Mouse (Mus musculus) heart, adult 2 months (tissue): ENCODE measurements at regions not wholly inside any gene's neighbourhood (a gene's known extent, or its start where the extent isn't known, plus 50 kb on each side); places are given as distances from the start of the nearest gene placed in this dataset.

ENCODE experiments used
- DNase-seq, 2 experiments: peaks; one replicate each; pipeline ENCODE4 v3.0.0; 2021
- H3K27ac ChIP-seq: fragments of 200-600 bp; 2 replicates; pipeline ENCODE4 v1.8.1; 2022
- H3K27me3 ChIP-seq: fragments of 200-500 bp; 2 replicates; pipeline ENCODE4 v1.6.1; 2012; ENCODE audit warnings: mild to moderate bottlenecking, low read length, inconsistent platforms, mixed read lengths; ENCODE audit not compliant: control insufficient read depth, insufficient read depth
- H3K36me3 ChIP-seq: fragments of 200-500 bp; 2 replicates; pipeline ENCODE4 v1.6.1; 2012; ENCODE audit warnings: low read length, inconsistent platforms; ENCODE audit not compliant: control insufficient read depth, insufficient read depth
- H3K4me1 ChIP-seq: fragments of 200-500 bp; 2 replicates; pipeline ENCODE4 v1.6.1; 2011; ENCODE audit warnings: low read length; ENCODE audit not compliant: control insufficient read depth, insufficient read depth
- H3K4me3 ChIP-seq: fragments of 200-600 bp; 2 replicates; pipeline ENCODE4 v1.8.1; 2022
- H3K79me2 ChIP-seq: fragments of 200-500 bp; replicated peaks from 2 replicates; pipeline ENCODE4 v1.6.1; 2012; ENCODE audit warnings: mild to moderate bottlenecking, inconsistent platforms, low read length, moderate library complexity, mixed read lengths; ENCODE audit not compliant: control insufficient read depth, insufficient read depth
- H3K9ac ChIP-seq: fragments of 200-500 bp; 2 replicates; pipeline ENCODE4 v1.6.1; 2012; ENCODE audit warnings: low read depth, mild to moderate bottlenecking, control low read depth, inconsistent platforms, low read length, mixed read lengths
- CTCF ChIP-seq: fragments of 200-600 bp; IDR thresholded peaks from 2 replicates; pipeline ENCODE4 v1.8.1; 2022; ENCODE audit warnings: antibody characterized with exemption, mild to moderate bottlenecking, moderate library complexity
- EP300 ChIP-seq: fragments of 200-500 bp; IDR thresholded peaks from 2 replicates; pipeline ENCODE4 v1.6.1; 2011; ENCODE audit warnings: low read depth, low read length, control low read depth; ENCODE audit not compliant: insufficient read depth
- POLR2A ChIP-seq: fragments of 200-500 bp; IDR thresholded peaks from 2 replicates; pipeline ENCODE4 v1.6.1; 2011; ENCODE audit warnings: mild to moderate bottlenecking, low read depth, low read length, control low read depth; ENCODE audit not compliant: insufficient read depth
- WGBS: fragments of 180-500 bp; shearing (Covaris S2); methylation state at CpG from one replicate; pipeline ENCODE4 v1.1.7; 2018; 5-methylcytosine and 5-hydroxymethylcytosine counted together
- intact Hi-C: fragments of 180-260 bp; cut with DNase I; formaldehyde crosslinking; loops from one replicate; pipeline ENCODE4 v1.15.1; 2025

DNA sequence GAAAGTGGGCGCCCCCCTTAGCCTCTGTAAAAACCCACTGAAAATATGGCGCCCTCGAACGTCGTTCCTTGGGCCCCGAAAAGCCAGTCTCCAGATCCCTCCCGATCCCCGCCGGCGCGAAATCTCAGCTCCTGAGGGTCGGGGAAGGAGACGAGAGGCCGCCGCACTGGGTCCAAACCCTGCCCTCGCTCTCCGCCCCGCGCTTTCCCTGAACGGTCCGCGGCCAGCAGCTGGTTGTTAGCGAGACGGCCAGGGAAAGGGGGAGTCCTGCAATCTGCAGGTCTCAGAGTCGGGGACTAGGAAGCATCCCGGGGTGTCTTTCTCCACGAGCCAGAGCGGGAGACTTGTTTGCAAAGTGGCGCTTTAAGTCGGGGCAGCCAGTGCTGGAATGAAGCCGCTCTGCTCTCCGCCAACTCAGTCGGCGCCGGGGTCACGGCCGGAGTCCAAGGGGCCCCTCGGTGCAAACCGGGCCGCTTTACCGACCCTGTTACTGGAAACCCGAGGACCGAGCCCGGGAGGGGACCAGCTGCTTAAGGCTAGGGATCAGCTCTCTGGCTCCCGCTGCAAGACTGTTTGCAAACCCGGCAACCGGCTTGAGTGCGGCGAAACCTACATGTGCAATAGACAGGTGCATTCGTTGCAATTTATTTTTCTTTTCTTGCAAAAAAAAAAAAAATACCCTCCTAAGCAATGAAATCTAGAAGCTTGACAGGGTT is 73.7 kb upstream of the Tln2 start:
- no peak for TF ChIP-seq POLR2A
- TF ChIP-seq CTCF = no peak
- TF ChIP-seq EP300 = no peak
- Histone ChIP-seq H3K27ac (peak overlapping the region; percentile 76), H3K4me3 (peak overlapping the region; percentile 80), H3K27me3 (no peaks in the 10 kb centered on the region), H3K79me2 (no peaks in the 10 kb centered on the region), H3K9ac (peak overlapping the region; percentile 49), H3K36me3 (no peaks in the 10 kb centered on the region), H3K4me1 (no peaks in the 10 kb centered on the region; the same call in 1 of the 2 replicates)
- intact Hi-C loops = loop anchor here (5.0 to 10.0 kb wide), 4 partner anchors 51 to 318 kb away; no protein-coding TSS in a partner anchor
- peak; percentile 57 to 66 for DNase-seq
- WGBS = 1% methylated on average over 50 of the region's 50 CpGs

DNA sequence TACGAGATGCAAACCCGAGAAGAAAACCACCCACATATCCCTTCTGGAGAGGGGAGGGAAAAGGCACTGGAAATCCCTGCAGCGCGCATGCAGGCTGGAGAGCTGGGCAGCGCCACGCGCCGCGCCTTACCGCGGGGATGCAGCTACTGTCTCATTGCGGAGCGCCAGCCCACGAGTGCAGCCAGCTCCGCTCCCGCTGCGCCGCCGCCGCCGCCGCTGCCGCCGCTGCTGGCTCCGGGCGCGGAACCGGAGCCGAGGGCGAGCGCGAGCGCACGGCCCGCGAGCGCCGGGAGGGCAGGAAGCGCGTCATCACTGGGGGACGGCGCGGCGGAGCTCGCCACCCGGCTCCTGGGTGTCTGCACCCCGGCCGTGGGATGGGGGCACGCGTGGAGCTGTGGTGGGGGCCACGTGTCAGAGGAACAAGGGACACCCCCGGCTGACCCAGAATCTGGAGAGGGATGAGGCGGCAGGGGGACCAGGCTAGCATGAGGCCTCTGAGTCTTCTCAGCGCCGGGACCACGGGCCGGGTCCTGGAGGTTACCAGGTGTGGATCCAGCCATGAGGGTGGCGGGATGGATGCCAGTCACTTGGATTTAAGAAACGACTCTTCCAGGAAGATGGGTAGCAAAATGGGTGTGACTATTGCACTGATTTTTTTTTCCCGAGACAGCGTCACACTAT is 74.4 kb upstream of the Tln2 start:
- peak overlapping the region; percentile 67 for H3K9ac ChIP-seq
- no peaks in the 10 kb centered on the region; the same call in 1 of the 2 replicates for H3K4me1 ChIP-seq
- H3K36me3 ChIP-seq = no peaks in the 10 kb centered on the region
- H3K27me3 ChIP-seq = no peaks in the 10 kb centered on the region
- peak overlapping the region; percentile 76 for H3K27ac ChIP-seq
- TF ChIP-seq CTCF (no peak), POLR2A (peak; percentile 49; the same call in 1 of the 2 replicates), EP300 (no peak)
- intact Hi-C loops = loop anchor here (5.0 to 10.0 kb wide), 4 partner anchors 52 to 319 kb away; no protein-coding TSS in a partner anchor
- no peaks in the 10 kb centered on the region for H3K79me2 ChIP-seq
- DNase-seq = peak; percentile 82
- H3K4me3 ChIP-seq = peak overlapping the region; percentile 80
- 1% methylated on average over 61 of the region's 61 CpGs for WGBS

DNA sequence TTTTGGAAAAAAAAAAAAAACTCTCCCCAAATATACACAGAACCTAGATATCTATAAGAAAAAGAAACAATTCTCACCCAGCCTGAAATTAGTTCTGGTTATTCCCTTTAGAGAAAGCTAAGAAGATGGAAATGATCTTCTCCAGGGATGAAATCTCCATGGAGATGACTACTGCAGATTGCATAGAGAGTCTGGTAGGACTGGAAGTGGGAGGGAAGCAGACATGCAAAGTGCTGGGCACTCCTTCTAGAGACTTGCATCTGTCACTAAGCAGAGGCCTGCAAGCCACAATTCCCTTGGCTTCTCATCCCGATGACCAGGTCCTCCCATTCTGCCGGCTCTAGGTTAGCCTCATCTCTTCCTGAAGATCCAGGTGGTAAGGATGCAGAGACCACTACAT is 87.3 kb upstream of the Tln2 start:
- intact Hi-C loops = no loop called here
- no peaks in the 10 kb centered on the region for H3K79me2 ChIP-seq
- no peaks in the 10 kb centered on the region for H3K36me3 ChIP-seq
- H3K9ac ChIP-seq = no peak overlapping the region
- H3K27me3 ChIP-seq = no peaks in the 10 kb centered on the region
- no peak overlapping the region for H3K27ac ChIP-seq
- no peak for DNase-seq
- 83% methylated on average over 2 of the region's 2 CpGs for WGBS
- no peak for TF ChIP-seq EP300
- no peak for TF ChIP-seq CTCF
- TF ChIP-seq POLR2A = no peak
- no peak overlapping the region for H3K4me3 ChIP-seq
- H3K4me1 ChIP-seq = no peaks in the 10 kb centered on the region

GRCm38 (mm10) chr9:67664773-67665172 is 94.5 kb upstream of the C2cd4b start:
- DNase-seq = no peak
- intact Hi-C loops = no loop called here

DNA sequence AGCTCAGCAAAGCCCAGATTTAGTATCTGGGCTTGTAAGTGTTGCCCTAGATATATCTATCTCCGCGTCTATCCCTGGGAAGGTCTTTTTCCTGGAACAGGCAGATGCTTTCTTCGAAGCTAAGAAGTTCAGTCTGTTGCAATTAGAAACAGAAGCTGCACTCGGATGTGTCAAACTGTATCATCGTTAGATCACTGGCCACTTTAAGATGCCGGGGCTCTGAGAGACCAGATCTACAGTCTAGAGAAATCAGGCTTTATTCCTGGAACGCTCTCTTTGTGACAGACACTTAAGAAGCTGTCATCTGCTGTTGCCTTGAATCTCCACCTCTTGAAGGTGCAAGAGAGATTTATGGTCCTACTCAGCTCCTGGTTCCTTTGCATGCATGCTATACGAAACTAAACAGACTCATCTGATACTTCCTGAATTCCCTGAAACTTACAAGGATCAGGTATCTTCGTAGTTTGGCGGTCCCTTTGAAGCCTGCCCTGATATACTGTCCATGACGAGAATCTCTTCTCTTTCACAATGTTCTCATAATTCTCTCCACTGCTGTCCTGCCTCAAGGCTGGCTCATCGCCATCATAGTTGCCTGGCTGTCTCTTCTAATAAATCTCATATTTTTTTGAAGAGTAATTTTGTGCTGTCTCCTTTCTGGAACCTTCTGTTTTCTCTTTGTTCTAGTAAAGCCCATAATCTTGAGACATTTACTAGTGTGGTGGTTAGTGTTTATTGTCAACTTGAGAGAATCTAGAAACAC is 88.8 kb upstream of the C2cd4b start:
- WGBS = 63% methylated on average over 12 of the region's 12 CpGs
- no peak for DNase-seq
- intact Hi-C loops = no loop called here
- Histone ChIP-seq H3K27me3 (no peaks in the 10 kb centered on the region), H3K4me3 (peak overlapping the region; percentile 20; the same call in 1 of the 2 replicates), H3K9ac (no peak overlapping the region), H3K27ac (no peak overlapping the region), H3K79me2 (no peaks in the 10 kb centered on the region), H3K4me1 (no peaks in the 10 kb centered on the region), H3K36me3 (no peaks in the 10 kb centered on the region)
- TF ChIP-seq CTCF = no peak
- TF ChIP-seq EP300 = no peak
- TF ChIP-seq POLR2A = no peak

More at GRCm38 (mm10) chr9:67664773-67665172, 94.5 kb upstream of the C2cd4b start:
- no peaks in the 10 kb centered on the region for H3K79me2 ChIP-seq
- H3K36me3 ChIP-seq = no peaks in the 10 kb centered on the region
- H3K4me1 ChIP-seq = no peaks in the 10 kb centered on the region
- H3K9ac ChIP-seq = no peak overlapping the region
- no peak overlapping the region for H3K4me3 ChIP-seq
- TF ChIP-seq CTCF (no peak), POLR2A (no peak), EP300 (no peak)
- no peaks in the 10 kb centered on the region for H3K27me3 ChIP-seq
- H3K27ac ChIP-seq = no peak overlapping the region
